Mouse (Mus musculus) forelimb bud, embryonic 11.5 days (tissue): ENCODE measurements around the gene Gm49510.

Source experiments
- DNase-seq: peaks from one replicate; pipeline ENCODE4 v3.0.0-alpha.2; 2012; ENCODE audit warnings: low read depth, low spot score

The Gm49510 gene

DNA sequence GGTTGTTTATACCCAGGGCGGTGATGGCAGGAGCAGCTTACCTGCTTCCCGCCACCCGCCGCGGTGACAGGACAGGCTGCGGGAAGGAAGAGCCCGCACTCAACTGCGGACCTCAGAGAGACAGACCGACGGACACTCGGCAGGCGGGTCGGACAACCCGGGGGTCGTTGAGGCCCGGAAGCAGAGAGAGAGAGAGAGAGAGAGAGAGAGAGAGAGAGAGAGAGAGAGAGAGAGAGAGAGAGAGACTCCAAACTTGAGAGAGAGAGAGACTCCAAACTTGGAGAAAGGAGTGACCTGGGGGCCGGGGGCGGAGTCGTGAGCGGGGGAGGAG, at the start of gene Gm49510:
Gene Gm49510 (plus strand): TSS at position 259 of the 331 bp plus-strand sequence.
- no peak for DNase-seq

DNA sequence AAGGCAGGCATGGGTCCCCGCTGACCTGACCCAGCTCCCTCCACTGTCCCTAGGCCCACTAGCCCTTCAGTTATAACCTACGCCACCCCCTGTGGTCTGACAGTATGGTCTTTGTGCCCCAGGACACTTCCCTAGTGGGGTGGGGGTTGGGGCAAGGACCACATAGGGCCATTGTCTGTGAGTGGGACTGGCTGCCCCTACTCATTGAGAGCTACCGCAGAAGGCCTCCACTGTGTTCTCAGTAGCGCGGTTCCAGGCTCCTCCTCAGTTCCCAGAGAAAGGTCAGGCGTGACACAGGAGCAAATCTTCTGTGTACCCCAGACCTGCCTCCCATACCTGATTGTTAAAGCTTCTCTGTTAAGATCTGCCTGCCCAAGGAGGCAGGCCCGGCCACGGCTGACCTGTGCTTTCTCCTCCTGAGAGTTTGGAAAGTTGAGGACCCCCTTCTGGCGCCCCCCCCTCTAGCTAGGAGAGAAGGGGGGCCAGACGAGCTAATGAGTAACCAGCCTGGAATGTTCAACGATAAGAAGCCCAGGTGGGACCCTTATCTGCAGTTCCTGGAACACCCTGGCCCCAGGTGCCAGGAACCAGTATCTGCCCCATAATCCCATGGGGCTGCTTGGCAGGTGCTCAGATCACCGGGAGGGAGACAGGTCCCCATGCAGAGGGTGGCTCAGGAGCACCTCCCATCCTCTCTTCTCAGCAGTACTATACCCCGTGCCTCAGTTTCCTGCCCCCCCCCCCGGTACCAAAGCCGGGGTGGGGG, 49.2 kb upstream of the Gm49510 start:
- DNase-seq = no peak

DNA sequence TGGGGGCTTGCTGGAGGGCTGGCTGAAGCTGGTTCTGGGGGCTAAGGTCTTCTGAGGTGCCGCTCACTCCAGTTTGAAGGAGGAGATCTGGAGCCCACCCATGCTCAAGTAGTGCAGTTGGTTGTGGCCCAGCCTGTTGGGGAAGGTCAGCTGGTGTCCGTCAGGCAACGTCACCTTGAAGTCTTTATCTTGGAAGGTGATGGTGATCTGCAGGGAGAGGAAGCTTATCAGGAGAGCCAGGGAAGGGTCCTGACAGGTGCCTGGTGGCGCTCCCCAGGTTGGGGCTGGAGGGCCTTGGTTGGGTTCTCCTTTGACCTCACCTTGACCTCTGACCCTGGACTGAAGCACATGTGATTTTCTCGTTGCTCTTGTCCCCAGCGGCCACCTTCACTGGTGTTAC, 48.5 kb upstream of the Gm49510 start:
- DNase-seq = no peak

DNA sequence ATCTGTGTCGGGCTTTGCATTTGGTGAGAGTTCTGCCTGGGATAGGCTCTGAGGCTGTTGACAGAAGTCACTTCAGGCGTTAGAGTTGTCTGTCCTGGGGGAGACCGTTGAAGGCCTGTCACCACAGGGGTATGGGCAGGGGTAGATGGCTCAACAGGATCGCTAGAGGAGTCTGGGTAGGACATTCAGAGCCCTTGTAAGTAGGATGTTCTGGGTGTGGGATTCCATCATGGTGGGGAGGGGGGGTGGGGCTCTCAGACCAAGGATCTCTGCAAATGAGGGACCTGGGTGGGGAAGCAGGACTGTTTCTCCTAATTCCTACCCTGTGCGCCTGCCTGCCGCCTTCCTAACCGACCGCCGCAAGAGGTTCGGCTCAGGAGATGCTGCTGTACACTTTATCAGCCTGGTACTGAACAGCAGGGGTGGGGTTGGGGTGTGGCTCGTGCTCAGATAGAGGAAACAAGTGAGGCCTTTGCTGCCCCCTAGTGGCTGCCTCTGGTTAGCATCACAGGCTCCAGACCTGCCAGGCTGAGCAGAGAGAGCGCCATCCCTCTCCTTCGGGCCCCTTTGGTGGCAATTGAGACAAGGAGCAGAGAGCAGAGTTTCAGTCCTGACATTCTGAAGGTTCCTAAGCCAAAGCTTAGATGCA, 47.8 kb upstream of the Gm49510 start:
- DNase-seq = peak; percentile 90

DNA sequence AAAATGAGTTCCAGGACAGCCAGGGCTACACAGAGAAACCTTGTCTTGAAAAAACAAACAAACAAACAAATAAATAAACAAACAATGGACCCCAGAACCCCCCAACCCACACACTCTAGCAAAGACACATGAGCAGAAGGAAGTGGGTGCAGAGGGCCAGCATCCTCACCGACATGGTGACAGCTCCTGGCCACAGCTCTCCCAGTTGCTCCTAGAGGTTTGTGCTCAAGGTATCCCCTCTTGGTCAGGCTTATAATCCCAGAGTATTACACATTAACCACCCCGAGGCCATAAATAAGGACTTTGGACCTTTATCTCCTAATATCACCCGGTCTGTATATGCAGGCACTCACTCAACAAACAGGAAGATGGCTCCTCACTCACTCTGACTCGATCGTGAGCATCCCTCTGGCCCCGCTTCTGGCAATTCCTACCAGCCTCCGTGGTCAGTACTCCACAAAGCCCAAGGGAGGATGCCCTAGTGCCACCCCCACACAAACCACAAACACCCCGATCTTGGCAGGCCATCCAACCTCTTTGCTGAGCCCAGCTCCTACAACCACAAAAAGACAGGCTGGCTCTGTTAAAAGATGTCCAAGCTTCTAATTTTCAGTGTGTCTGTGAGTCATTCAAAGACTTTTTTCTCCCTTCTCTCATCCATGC, 44.0 kb upstream of the Gm49510 start, which contains the start of gene Lgals2:
Gene Lgals2 (minus strand): TSS at position 227 of the 663 bp plus-strand sequence.
- no peak for DNase-seq

DNA sequence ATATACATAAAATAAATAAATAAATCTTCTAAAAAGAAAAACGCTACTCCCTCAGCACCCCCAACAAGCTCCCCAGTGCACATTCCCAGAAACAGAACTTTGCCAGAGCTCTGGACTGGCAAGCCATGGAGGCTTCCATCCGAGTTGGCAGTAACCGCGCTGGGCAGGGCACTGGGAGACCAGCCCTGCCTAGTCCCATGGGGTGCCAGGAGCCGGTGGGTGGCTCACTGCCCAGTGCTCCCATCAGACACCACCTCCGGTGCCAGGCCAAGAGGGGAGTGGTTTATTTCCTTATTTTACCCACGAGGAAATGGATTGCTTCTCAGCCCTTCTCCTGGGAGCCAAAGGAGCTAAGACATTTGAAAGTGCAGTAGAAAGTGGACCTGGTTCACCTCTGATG, 42.5 kb upstream of the Gm49510 start:
- DNase-seq = no peak

DNA sequence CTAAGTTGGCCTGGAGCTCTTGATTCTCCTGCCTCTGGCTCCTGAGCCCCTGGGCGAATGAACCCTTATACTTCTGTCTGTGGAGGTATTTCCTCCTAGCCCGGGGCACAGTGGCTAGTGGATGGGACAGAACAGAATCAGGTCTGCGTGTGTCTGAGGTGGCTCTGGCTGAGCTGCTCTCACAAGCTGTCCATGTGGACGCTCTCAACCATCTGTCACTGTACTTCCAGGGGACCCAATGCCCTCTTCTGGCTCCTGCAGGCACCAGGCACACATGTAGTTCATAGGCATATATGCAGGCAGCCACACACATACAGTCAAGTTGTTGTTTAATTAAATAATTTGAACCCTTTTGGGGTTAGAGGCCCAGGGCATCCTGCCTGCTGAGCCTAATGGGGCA, 40.2 kb upstream of the Gm49510 start:
- no peak for DNase-seq

DNA sequence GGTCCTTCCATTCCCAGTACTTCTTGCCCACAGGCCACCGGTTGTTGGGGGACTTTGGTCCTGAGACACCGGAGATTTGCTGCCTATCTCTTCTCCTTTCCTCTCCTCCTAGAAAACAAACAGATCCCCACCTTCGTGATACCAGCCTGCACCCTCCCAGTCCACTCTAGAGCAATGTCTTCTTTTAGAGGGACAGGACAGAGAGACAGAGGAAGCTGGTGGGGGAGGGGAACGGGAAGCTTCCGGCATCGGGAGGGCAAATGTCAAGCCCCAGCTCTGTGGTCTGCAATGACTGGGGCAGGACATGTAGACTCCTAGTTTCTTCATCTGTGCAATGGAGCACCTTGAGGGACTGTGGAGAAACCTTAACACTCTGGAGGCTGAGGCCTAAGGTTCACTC, 39.8 kb upstream of the Gm49510 start:
- DNase-seq = no peak

DNA sequence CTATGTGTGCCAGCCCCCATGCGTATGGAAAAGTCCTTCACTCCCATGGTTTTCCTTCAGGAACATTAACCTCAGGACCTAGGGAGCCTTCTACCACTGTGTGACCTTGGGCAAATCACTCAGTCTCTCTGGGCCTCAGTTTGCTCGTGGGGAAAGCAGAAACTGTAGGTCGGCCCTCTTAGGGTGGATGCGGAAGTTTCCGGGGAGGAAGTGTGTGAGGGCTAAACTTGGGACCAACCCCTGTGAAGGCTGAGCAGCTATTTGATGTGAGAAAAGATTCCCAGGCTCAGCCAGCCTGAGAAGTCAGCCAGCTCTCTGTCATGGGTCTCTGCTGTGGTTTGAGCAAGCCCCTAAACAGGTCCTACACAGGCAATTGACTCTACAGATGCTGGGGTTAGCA, 37.2 kb upstream of the Gm49510 start:
- DNase-seq = no peak

DNA sequence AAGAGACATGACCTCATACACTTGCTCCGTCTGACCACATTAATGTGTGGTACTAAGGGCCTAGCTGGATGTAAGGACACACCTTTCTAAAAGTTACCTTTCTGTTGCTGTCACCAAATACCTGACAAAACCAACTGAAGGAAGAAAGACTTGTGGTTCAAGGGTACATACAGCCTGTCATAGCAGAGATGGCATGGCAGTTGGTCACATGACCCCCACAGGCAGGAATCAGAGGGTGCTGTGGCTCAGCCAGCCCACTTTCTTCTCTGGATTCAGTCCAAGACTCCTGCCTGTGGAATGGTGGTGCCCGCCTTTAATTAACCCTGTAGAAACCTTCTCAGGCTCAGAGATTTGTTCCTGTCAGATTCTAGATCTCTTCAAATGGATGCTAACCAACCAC, 36.3 kb upstream of the Gm49510 start:
- DNase-seq = no peak

DNA sequence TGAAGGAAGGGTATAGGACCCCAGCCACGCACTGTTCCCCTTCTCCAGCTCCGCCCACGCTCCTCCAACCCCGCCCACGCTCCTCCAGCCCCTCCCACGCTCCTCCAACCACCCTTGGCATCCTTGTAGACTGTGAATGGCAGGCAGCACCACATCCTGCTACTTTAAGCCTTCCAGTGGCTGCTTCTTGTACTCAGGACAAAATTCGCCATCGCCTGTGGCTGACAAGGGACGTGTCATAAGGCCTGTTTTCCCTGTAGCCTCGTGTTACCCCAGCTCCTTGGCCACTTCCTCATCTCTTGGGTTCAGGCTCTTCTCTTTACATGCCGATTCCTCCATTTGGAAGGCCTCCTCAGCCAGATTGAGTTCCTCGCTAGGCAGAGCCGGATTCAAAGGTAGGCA, 35.6 kb upstream of the Gm49510 start:
- no peak for DNase-seq

DNA sequence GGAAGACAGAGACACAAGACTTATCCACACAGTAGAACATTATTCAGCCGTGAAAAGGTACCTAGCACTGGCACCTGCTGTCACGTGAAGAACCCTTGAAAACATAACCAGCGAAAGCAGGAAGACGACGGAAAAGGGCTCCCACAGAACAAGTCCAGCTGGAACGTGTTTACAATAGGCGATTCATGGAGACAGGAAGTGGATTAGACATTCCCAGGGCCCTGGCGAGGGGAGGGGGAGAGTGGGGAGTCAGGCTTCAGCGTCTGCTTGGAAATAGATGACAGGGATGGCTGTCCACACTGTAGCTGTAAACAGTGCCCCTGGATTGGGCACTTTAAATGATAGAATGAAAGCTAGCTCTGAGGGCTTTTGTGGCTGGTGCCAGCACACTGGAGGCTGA, 31.1 kb upstream of the Gm49510 start:
- DNase-seq = peak; percentile 54

DNA sequence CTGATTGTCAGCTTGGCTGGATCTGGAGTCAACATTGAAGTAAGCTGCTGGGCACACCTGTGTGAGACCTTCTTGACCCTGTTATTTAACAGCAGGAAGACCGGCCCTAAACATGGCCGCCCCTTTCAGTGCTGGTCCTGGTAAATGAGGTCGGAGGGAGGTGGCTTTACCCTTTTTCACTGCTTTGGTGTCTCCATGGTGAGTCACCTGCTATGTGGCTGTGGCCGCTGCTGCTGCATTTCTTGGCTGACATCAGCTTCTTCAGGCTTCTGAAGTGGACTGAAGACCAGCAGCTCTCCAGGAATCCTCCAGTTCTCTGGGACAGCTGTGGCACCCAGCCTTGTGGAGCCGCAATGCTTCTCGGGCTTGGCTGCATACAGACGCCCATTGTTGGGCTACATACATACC, 30.6 kb upstream of the Gm49510 start:
- DNase-seq = no peak

DNA sequence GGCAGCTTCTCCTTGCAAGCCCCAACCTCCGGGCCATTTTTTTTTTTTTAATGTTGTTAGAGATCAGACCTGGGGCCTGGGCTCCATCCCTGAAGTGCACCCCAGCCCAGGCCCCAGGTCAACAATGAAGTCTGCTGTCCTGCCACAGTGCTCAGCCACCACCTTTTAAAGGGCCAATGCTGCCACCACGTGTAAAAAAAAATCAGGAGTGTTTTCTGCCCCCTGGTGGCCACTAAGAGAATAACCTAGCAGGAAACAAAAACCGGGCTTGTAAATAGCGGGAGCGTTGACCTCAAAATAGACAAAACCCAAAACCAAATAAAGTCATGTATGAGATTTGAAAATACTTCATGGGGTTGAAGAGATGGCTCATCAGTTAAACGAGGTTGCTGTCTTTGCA, 29.7 kb upstream of the Gm49510 start:
- DNase-seq = peak; percentile 70

DNA sequence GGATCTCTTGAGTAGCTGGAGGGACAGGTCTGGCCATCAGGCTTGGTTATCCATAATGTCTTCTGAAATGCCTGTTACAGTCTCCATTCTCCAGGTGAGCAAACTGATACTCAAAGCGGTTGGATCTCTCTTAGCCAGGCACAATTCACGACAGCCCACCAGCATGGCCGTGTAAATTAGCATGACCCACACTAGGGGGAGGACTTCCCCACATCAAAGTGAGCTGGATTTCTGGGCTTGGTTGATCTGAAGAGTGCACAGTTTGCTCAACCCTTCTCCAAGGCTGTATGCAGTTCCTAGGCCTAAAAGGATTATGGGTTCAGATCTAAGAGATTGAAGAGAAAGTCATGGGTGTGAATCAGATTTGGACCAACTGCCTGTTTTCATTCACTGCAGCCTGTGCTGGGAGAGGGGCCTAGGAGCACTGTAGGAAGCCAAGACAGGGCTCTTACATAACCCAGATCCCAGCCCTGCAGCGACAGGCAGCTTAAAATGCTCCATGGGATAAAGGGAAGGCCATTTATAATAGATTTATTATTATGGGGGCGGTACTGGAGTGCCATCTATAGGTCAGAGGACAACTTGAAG, 27.4 kb upstream of the Gm49510 start:
- no peak for DNase-seq

DNA sequence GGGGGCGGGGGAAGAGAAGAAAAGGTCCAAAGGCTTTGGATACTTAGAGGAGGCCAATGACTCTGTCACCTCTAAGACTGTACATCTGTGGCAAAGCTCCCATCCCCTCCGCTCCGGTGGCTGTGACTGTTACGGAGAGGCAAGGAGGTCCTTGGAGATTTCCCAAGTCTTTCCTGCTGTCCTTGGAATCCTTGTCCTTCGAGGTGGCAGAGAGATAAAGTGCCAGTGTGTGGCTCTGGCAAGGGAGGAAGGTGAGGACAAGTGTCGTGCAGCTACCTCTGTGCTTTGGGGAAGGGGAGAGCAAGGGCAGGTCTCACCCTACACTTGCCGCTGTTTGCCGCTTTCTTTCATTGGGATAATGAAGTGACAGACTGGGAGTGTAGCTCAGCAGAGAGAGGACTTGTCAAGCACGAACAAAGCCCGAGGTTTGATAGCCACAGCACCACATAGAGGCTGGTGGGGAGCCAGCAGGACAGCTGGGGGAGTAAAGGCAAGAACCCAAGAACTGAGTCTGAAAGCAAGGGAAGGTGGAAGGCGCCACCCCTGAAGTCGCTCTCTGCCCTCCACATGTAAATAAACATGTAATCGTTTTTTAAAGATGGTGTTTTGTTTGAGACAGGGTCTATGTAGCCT, 25.5 kb upstream of the Gm49510 start:
- no peak for DNase-seq

DNA sequence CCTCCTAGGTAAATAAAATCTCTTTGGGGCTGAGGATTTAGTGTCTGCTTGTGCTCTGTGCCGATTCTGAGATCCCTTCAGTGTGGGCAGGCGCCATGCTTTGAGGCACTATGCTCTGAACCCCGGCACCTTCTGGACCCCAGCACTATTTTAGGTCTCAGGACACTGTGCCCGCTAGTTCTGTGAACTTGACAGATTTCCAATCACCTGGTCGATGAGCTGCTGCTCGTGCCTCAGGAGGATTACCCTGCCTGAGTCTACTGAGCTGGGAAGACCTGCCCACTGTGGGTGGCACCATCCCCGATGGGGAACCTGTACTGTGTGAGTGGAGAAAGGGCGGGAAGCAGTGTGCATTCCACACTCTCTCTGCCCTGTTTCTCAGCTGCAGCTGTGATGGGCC, 24.5 kb upstream of the Gm49510 start:
- no peak for DNase-seq

DNA sequence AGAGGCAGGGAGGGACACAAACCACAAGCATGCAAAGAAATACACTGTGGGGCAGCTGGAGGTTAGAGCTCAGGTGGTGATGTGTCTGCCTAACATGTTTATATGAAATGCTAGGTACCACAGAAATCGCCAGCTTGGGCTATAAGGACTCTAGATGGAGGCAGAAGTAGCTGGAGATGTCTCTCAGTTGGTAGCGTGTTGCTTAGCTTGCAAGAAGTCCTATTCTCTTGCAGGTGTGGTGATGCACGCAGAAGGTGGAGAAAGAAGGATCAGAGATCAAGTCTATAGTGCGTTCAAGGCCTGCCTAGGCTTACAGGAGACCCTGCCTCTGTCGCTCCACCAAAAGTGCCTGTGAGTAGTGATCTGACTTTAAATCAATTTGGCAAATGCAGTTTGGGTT, 23.9 kb upstream of the Gm49510 start:
- DNase-seq = no peak

DNA sequence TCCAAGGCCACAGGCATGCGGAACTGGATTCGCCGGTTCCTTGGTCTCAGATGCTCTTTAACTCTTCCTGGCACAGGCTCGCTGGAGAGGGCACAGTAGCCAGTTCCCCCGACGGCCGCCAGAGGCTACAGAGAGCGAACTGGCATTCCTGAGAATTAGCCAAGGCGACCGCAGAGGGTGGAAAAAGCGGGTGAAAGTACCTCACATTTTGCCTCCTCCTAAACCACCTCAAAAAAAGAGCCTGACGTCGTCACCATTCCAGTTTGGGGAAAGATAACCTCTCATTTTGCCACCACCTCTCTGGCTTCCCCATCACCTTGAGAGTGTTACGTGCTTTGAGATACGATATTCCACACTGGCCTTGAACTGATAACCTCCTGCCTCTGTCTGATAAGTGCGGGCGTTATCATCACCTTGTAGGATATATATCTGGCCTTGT, 23.2 kb upstream of the Gm49510 start:
- DNase-seq = peak; percentile 87

DNA sequence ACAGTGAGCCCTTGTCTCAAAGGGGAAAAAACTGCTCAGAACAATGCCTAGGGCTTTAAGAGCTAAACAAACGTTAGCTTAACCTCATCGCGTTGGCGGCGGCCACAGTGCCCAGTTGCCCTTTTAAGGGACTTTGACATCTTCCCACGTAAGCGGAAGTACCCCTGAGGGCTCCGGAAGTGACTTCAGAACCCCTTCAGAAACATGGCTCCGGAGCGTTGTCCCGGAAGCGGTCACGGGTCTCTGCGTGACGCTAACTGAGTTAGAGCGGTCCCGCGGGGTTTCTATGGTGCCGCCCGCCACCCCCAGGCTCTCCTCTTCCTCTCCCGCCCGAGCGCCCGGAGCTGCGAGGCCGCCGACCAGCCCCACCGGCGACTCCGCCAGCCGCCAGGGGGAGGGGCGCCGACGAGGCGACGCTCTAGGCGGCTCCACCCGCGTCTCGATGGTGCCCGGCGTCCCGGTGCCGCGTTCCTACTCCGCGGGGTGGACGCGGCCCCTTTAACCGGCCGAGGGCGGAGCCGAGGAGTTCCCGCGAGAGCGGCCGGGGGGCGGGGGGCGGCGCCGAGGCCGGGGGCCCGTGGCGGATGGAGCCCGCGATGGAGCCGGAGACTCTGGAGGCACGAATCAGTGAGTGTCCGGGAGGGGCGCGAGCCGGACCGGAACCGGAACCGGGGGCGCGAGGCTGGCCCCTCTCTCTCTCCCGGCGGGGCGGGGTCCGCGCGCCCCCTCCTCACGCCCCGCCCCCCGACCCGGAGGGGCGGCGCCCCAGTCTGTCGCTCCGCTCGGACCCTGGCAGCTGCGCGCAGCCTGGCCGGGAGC, 22.3 kb upstream of the Gm49510 start, which contains the start of gene Gga1:
Gene Gga1 (plus strand): TSS at position 200 of the 819 bp plus-strand sequence.
- peak; percentile 98 for DNase-seq

DNA sequence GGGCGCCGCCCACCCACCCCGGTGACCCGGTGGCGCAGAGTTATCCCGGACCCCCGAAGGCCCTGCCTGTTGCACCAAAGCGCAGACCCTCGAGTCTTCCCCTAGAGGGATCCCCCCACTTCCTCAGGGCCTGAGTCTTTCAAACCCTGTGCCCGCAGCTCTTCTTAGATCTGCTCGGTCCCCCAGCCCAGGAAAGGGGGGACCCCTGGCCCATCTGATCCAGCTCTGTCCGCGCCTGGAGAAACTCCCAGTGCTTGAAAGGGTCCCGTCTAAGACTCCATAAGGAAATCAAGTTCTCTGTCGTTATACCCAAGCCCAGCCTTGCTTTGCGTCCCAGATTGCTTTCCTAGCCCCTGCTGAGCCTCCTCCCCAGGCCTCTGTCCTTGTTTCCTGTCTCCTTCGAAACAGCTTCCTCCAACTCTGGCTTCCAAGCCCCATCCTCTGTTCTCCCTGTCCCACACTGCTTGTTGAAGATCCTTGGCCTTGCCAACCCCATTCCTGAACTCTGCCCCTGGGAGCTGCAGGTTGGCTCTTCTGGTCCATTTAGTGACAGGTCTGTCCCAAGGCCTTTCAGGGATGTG, 21.6 kb upstream of the Gm49510 start:
- no peak for DNase-seq
